Mouse (Mus musculus) mammary gland, adult 2 months (tissue): Measurements from ENCODE around the gene Pxn. TPM values are rescaled to one million over a fixed set of nuclear protein-coding genes. Genes with fewer than 3 reads are reported as not detected.

Source experiments
- polyA plus RNA-seq: library from polyadenylated mRNA; depleted of rRNA; stranded (reverse); fragments of >200 nt; gene quantifications from 2 replicates; pipeline ENCODE4 v1.2.3, GENCODE M21; 2012; ENCODE audit warnings: low replicate concordance; rRNA removed

The Pxn gene
- 116 and 161 TPM in 2 replicates for polyA plus RNA-seq

GRCm38 (mm10) chr5:115506454-115507201 is at the start of gene Pxn:
Gene Pxn (plus strand): TSS chr5:115506676.

GRCm38 (mm10) chr5:115465642-115466420 is 40.6 kb upstream of the Pxn start, which contains the start of gene Pla2g1b:
Gene Pla2g1b (plus strand): TSS chr5:115466262.

GRCm38 (mm10) chr5:115483947-115484920 is 22.2 kb upstream of the Pxn start, which contains the start of gene Sirt4:
Gene Sirt4 (minus strand): TSS chr5:115484725.

DNA sequence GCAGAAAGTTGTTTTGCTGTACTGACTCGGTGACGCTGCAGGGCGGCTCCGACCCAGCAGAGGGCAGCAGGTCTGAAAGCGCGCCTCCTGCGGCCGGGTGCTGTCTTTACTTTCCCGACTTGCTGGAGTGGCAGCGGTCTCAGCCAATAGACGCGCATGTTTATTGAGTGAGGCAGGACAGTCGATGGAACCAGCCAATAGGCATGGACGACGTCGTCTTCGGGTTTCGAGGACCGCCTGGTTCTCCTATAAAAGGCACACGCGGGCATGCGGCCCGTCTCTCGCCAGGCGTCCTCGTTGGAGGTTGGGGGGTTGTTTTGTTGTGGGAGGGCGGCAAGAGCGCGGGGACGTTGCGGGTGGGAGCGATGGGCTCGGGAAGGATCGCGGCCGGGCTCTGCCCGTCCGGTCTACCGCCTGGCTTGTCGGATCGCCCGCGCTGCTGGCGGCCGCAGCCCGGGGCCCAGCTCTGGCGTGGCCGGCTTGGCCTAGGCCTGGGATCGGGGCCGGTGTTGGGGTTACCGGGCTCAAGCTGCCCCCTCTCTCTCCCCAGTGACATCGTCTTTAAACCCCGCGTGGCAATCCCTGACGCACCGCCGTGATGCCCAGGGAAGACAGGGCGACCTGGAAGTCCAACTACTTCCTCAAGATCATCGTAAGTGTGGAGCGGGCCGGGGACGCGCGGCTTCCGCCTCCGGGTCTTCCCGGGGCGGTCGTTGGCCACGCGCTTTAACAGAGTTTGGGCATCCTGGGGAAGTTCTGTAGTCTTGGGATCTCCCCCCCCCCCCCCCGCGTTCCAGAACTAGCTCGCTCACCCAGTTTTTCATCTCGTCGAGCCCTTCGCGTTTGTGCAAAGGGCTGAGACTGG is 53.0 kb downstream of the Pxn start, which contains the start of gene Rplp0:
TSS of gene Rplp0 (plus strand) at position 231 of the 865 bp plus-strand sequence.

DNA sequence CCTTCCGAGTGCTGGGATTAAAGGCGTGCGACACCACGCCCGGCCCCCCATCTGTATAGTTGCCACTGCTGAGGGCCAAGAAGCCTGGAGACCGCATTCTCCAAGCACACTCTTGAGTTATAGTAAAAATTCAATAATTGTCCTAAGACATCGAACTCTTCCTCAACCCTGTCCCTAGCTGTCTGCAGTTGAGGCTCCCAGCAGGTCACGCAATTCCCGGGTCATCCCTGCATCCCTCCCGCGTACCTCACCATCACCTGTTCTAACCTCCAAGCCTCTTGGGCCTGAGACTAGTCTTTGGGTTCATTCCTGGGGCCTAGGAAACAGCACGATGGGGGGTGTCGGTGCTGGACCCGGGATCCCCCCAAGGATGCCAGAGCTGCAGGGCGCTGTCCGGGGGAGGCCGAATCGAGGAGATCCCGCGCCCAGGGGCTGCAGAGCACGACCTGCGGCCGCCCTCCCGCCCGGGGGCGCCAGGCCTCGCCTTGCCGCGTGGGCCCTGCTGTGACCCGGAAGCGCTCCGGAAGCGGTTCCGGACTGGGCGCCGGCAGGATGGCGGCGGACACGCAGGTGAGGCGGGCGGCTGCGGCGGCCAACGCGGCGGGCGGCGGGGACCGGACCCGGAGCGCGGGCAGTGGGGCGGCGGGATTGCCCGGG is 58.4 kb downstream of the Pxn start, which contains the start of gene Gcn1l1:
TSS of gene Gcn1l1 (plus strand) at position 518 of the 657 bp plus-strand sequence.

Other genes starting within 250 kb of the Pxn start
- gene Rnf10, start 233.8 kb upstream of the Pxn start, polyA plus RNA-seq: 133 and 176 TPM in 2 replicates
- gene Coq5, start 227.0 kb upstream of the Pxn start, polyA plus RNA-seq: 13.2 and 31.3 TPM in 2 replicates
- gene Dynll1, start 205.7 kb upstream of the Pxn start, polyA plus RNA-seq: 139 and 169 TPM in 2 replicates
- gene Srsf9, start 179.5 kb upstream of the Pxn start, polyA plus RNA-seq: 24.4 and 53.3 TPM in 2 replicates
- 9.3 and 17.8 TPM in 2 replicates for gene Gatc, start 165.5 kb upstream of the Pxn start, polyA plus RNA-seq
- gene Triap1, start 165.5 kb upstream of the Pxn start, polyA plus RNA-seq: 9.2 and 15.3 TPM in 2 replicates
- gene Cox6a1, start 157.7 kb upstream of the Pxn start, polyA plus RNA-seq: 2,839 and 6,625 TPM in 2 replicates
- 2.9 and 8.7 TPM in 2 replicates for gene Msi1, start 77.1 kb upstream of the Pxn start, polyA plus RNA-seq
- gene Pla2g1b, start 40.4 kb upstream of the Pxn start, polyA plus RNA-seq: not detected in 2 replicates
- gene Sirt4, start 22.0 kb upstream of the Pxn start, polyA plus RNA-seq: 38.5 and 50.2 TPM in 2 replicates
- 2,101 and 2,134 TPM in 2 replicates for gene Rplp0, start 52.8 kb downstream of the Pxn start, polyA plus RNA-seq
- 36.1 and 55.7 TPM in 2 replicates for gene Gcn1l1, start 58.6 kb downstream of the Pxn start, polyA plus RNA-seq
- 65.0 and 82.4 TPM in 2 replicates for gene Rab35, start 125.2 kb downstream of the Pxn start, polyA plus RNA-seq
- 25.7 and 38.6 TPM in 2 replicates for gene Bicdl1, start 224.9 kb downstream of the Pxn start, polyA plus RNA-seq